ENCODE assay signal across 18 mouse cellular contexts in genomic region chr12:79560084-79560699, GRCm38 (mm10).
DNase-seq lines count a peak whose midpoint lies in the region; ATAC-seq and TF ChIP-seq lines count a peak whose summit lies in the region.
"Had no signal": no experiment of that assay in that cellular context is flagged by ENCODE, and none has a peak within 500 bp of the region (broad histone marks: within the 10 kb centered on the region; RNA-seq: fewer than 3 reads in every experiment).

No protein-coding gene starts in this region.

- H3K4me3 ChIP-seq in embryonic facial prominence, embryonic 11.5 days (ENCODE audit: low read depth, low read length), result no peak overlapping the region
- H3K4me3 ChIP-seq in embryonic facial prominence, embryonic 10.5 days, result no peak overlapping the region
- H3K4me3 ChIP-seq in lung, embryonic 14.5 days (ENCODE audit: low read depth, low read length), result no peak overlapping the region
- no peak overlapping the region for H3K4me3 ChIP-seq in embryonic facial prominence, embryonic 14.5 days (ENCODE audit: low read depth, low read length)
- no peak overlapping the region for H3K4me3 ChIP-seq in liver, postnatal 0 days (ENCODE audit: low read depth, low read length)
- H3K4me3 ChIP-seq: forebrain, embryonic 15.5 days had no signal

- TF ChIP-seq EP300 in liver, postnatal 0 days (IDR thresholded peaks at IDR 0.05; ENCODE audit: low read depth), result no peak

- no peaks in the 10 kb centered on the region for H3K27me3 ChIP-seq in embryonic facial prominence, embryonic 11.5 days (ENCODE audit: control insufficient read depth, insufficient read depth, low read length)
- H3K27me3 ChIP-seq in embryonic facial prominence, embryonic 10.5 days (replicated peaks; ENCODE audit: low read depth, poor library complexity, severe bottlenecking), result no peaks in the 10 kb centered on the region
- H3K27me3 ChIP-seq in lung, embryonic 14.5 days (ENCODE audit: insufficient read depth, low read length), result no peaks in the 10 kb centered on the region
- H3K27me3 ChIP-seq in embryonic facial prominence, embryonic 14.5 days (replicated peaks; ENCODE audit: control insufficient read depth, insufficient read depth, low read length), result no peaks in the 10 kb centered on the region
- no peaks in the 10 kb centered on the region for H3K27me3 ChIP-seq in liver, postnatal 0 days (ENCODE audit: insufficient read depth, low read length)
- H3K27me3 ChIP-seq: CH12.LX; forebrain, embryonic 15.5 days; Patski had no signal

- H3K9me3 ChIP-seq in embryonic facial prominence, embryonic 11.5 days (replicated peaks; ENCODE audit: control insufficient read depth, low read length), result no peaks in the 10 kb centered on the region
- no peaks in the 10 kb centered on the region for H3K9me3 ChIP-seq in embryonic facial prominence, embryonic 10.5 days
- no peaks in the 10 kb centered on the region for H3K9me3 ChIP-seq in lung, embryonic 14.5 days (ENCODE audit: low read depth, low read length)
- no peaks in the 10 kb centered on the region for H3K9me3 ChIP-seq in embryonic facial prominence, embryonic 14.5 days (ENCODE audit: control insufficient read depth, low read length)
- no peaks in the 10 kb centered on the region for H3K9me3 ChIP-seq in liver, postnatal 0 days (ENCODE audit: low read length)
- H3K9me3 ChIP-seq: forebrain, embryonic 15.5 days had no signal

- H3K4me1 ChIP-seq in embryonic facial prominence, embryonic 11.5 days (ENCODE audit: control insufficient read depth, insufficient read depth, low read length), result no peaks in the 10 kb centered on the region; the same call in 1 of the 2 replicates
- H3K4me1 ChIP-seq in embryonic facial prominence, embryonic 10.5 days, result peaks cover 24% of the 10 kb centered on the region
- H3K4me1 ChIP-seq in lung, embryonic 14.5 days (ENCODE audit: insufficient read depth), result peaks cover 13% of the 10 kb centered on the region
- H3K4me1 ChIP-seq in embryonic facial prominence, embryonic 14.5 days (ENCODE audit: control insufficient read depth, insufficient read depth, low read length), result peaks cover 21% of the 10 kb centered on the region
- peaks cover 8% of the 10 kb centered on the region for H3K4me1 ChIP-seq in liver, postnatal 0 days (ENCODE audit: insufficient read depth)
- H3K4me1 ChIP-seq: forebrain, embryonic 15.5 days had no signal

- peak; percentile 82 for ATAC-seq in embryonic facial prominence, embryonic 11.5 days (replicated peaks; ENCODE audit: insufficient number of reproducible peaks, low FRiP score, low TSS enrichment, low read depth)
- no peak for ATAC-seq in lung, embryonic 14.5 days (ENCODE audit: insufficient read depth)
- ATAC-seq in embryonic facial prominence, embryonic 14.5 days (ENCODE audit: low read depth), result peak; percentile 85
- ATAC-seq in liver, postnatal 0 days, result no peak
- ATAC-seq: forebrain, embryonic 15.5 days; hindbrain, embryonic 16.5 days; Patski had no signal

- no peak overlapping the region for H3K9ac ChIP-seq in embryonic facial prominence, embryonic 11.5 days (replicated peaks; ENCODE audit: low read length)
- H3K9ac ChIP-seq in lung, embryonic 14.5 days, result no peak overlapping the region
- no peak overlapping the region for H3K9ac ChIP-seq in embryonic facial prominence, embryonic 14.5 days (ENCODE audit: low read depth, low read length)
- no peak overlapping the region; the same call in 1 of the 2 replicates for H3K9ac ChIP-seq in liver, postnatal 0 days (replicated peaks)
- H3K9ac ChIP-seq: forebrain, embryonic 15.5 days had no signal

- TF ChIP-seq CTCF in lung, embryonic 14.5 days (IDR thresholded peaks at IDR 0.05; ENCODE audit: low read depth), result no peak
- TF ChIP-seq CTCF in liver, postnatal 0 days (IDR thresholded peaks at IDR 0.05; ENCODE audit: low read depth), result no peak

- peak; percentile 58 for DNase-seq in embryonic facial prominence, embryonic 11.5 days (ENCODE audit: low spot score)
- no peak for DNase-seq in embryonic facial prominence, embryonic 10.5 days (ENCODE audit: low spot score)
- no peak for DNase-seq in lung, embryonic 14.5 days
- no peak for DNase-seq in lung, postnatal 4 days
- DNase-seq in embryonic facial prominence, embryonic 14.5 days (ENCODE audit: low spot score), result peak; percentile 48
- DNase-seq in liver, postnatal 0 days, result no peak
- DNase-seq in left cerebral cortex, adult 8-10 months (ENCODE audit: low spot score in 2 of 2), result no peak
- no peak for DNase-seq in cerebellum, postnatal 10 days
- DNase-seq: cerebellum, postnatal 25 days; heart, postnatal 14 days; lung, postnatal 14 days; midbrain, embryonic 14.5 days; spleen, adult 18-20 months; thymus, postnatal 4 days had no signal

- H3K36me3 ChIP-seq in embryonic facial prominence, embryonic 11.5 days (replicated peaks; ENCODE audit: control insufficient read depth, insufficient read depth, low read depth, low read length), result no peaks in the 10 kb centered on the region
- no peaks in the 10 kb centered on the region for H3K36me3 ChIP-seq in embryonic facial prominence, embryonic 10.5 days (replicated peaks)
- no peaks in the 10 kb centered on the region for H3K36me3 ChIP-seq in lung, embryonic 14.5 days (ENCODE audit: insufficient read depth)
- H3K36me3 ChIP-seq in embryonic facial prominence, embryonic 14.5 days (ENCODE audit: control insufficient read depth, insufficient read depth, low read length), result no peaks in the 10 kb centered on the region
- no peaks in the 10 kb centered on the region for H3K36me3 ChIP-seq in liver, postnatal 0 days (replicated peaks; ENCODE audit: insufficient read depth, low read length)
- H3K36me3 ChIP-seq: forebrain, embryonic 15.5 days had no signal

- 0 out of 2 replicates have a peak overlapping the region, but pooled peaks have one; percentile 44 for H3K27ac ChIP-seq in embryonic facial prominence, embryonic 11.5 days (replicated peaks; ENCODE audit: low read depth, low read length)
- no peak overlapping the region for H3K27ac ChIP-seq in embryonic facial prominence, embryonic 10.5 days (replicated peaks)
- H3K27ac ChIP-seq in lung, embryonic 14.5 days (ENCODE audit: low read depth), result peak overlapping the region; percentile 67
- H3K27ac ChIP-seq in embryonic facial prominence, embryonic 14.5 days (replicated peaks; ENCODE audit: low read depth, low read length), result peak overlapping the region; percentile 75
- H3K27ac ChIP-seq in liver, postnatal 0 days (ENCODE audit: low read depth), result peak overlapping the region; percentile 90
- H3K27ac ChIP-seq: forebrain, embryonic 15.5 days had no signal

- no peak overlapping the region for H3K4me2 ChIP-seq in embryonic facial prominence, embryonic 11.5 days (ENCODE audit: low read depth, low read length)
- no peak overlapping the region for H3K4me2 ChIP-seq in lung, embryonic 14.5 days
- no peak overlapping the region for H3K4me2 ChIP-seq in embryonic facial prominence, embryonic 14.5 days (ENCODE audit: low read depth, low read length)
- peak overlapping the region; percentile 18; the same call in 1 of the 2 replicates for H3K4me2 ChIP-seq in liver, postnatal 0 days (ENCODE audit: low read depth, low read length)
- H3K4me2 ChIP-seq: forebrain, embryonic 15.5 days had no signal

- 69% methylated on average over 8 of the region's 8 CpGs for WGBS in embryonic facial prominence, embryonic 11.5 days
- 80% methylated on average over 8 of the region's 8 CpGs for WGBS in embryonic facial prominence, embryonic 10.5 days
- 75% methylated on average over 8 of the region's 8 CpGs for WGBS in lung, embryonic 14.5 days
- WGBS in embryonic facial prominence, embryonic 14.5 days, result 54% methylated on average over 8 of the region's 8 CpGs
- 74% methylated on average over 8 of the region's 8 CpGs for WGBS in liver, postnatal 0 days (ENCODE audit: insufficient replicate concordance)

Comparison
In these comparisons a context has a peak if more than half of its experiments do, and no peak if none do; other contexts are left out.
1. DNase-seq: peak in embryonic facial prominence, embryonic 11.5 days (single experiment) and embryonic facial prominence, embryonic 14.5 days (single experiment); none in embryonic facial prominence, embryonic 10.5 days (single experiment), lung, embryonic 14.5 days (single experiment), lung, postnatal 4 days (0 of 2), liver, postnatal 0 days (single experiment), left cerebral cortex, adult 8-10 months (0 of 2) and cerebellum, postnatal 10 days (0 of 2).
2. ATAC-seq: peak in embryonic facial prominence, embryonic 11.5 days (single experiment) and embryonic facial prominence, embryonic 14.5 days (single experiment); none in lung, embryonic 14.5 days (single experiment) and liver, postnatal 0 days (single experiment).